Comparison of ENCODE assay signal across 13 mouse cellular contexts in genomic region chr7:142575971-142576370, GRCm38 (mm10). TPM values are rescaled to one million over a fixed set of nuclear protein-coding genes. Genes with fewer than 3 reads are reported as not detected.
DNase-seq lines count a peak whose midpoint lies in the region; ATAC-seq and TF ChIP-seq lines count a peak whose summit lies in the region.
"Had no signal": no experiment of that assay in that cellular context is flagged by ENCODE, and none has a peak within 500 bp of the region (broad histone marks: within the 10 kb centered on the region; RNA-seq: fewer than 3 reads in every experiment).

No protein-coding gene starts in this region.

- ATAC-seq in heart, embryonic 13.5 days (ENCODE audit: extremely low read depth, insufficient number of reproducible peaks, low FRiP score, low TSS enrichment), result no peak
- ATAC-seq in lung, embryonic 16.5 days (ENCODE audit: low read depth), result no peak
- no peak for ATAC-seq in lung, postnatal 0 days
- no peak for ATAC-seq in liver, embryonic 12.5 days
- ATAC-seq: CD4-positive, CD25-positive, alpha-beta regulatory T cell, adult 4 months; forebrain, postnatal 0 days; midbrain, embryonic 16.5 days had no signal

- H3K9me3 ChIP-seq in heart, embryonic 13.5 days, result peaks cover 12% of the 10 kb centered on the region
- peaks cover 10% of the 10 kb centered on the region for H3K9me3 ChIP-seq in lung, embryonic 16.5 days (ENCODE audit: control insufficient read depth, low read length)
- no peaks in the 10 kb centered on the region for H3K9me3 ChIP-seq in lung, postnatal 0 days (ENCODE audit: low read length)
- peaks cover 16% of the 10 kb centered on the region; the same call in 1 of the 2 replicates for H3K9me3 ChIP-seq in liver, embryonic 12.5 days (replicated peaks)
- H3K9me3 ChIP-seq: hindbrain, embryonic 15.5 days had no signal

- H3K36me3 ChIP-seq in heart, embryonic 13.5 days, result peaks cover 9% of the 10 kb centered on the region
- no peaks in the 10 kb centered on the region for H3K36me3 ChIP-seq in heart, adult 2 months (ENCODE audit: control insufficient read depth, insufficient read depth, low read length)
- H3K36me3 ChIP-seq in lung, embryonic 16.5 days (ENCODE audit: control insufficient read depth, insufficient read depth, low read length), result no peaks in the 10 kb centered on the region
- H3K36me3 ChIP-seq in lung, postnatal 0 days (ENCODE audit: insufficient read depth, low read length), result no peaks in the 10 kb centered on the region
- no peaks in the 10 kb centered on the region for H3K36me3 ChIP-seq in liver, embryonic 12.5 days
- H3K36me3 ChIP-seq: hindbrain, embryonic 15.5 days had no signal

- WGBS in heart, embryonic 13.5 days, result 70% methylated on average over 5 of the region's 5 CpGs
- 72% methylated on average over 5 of the region's 5 CpGs for WGBS in heart, adult 2 months
- 46% methylated on average over 5 of the region's 5 CpGs for WGBS in lung, embryonic 16.5 days
- WGBS in lung, postnatal 0 days, result 60% methylated on average over 5 of the region's 5 CpGs
- WGBS in liver, embryonic 12.5 days (ENCODE audit: insufficient replicate concordance), result 62% methylated on average over 5 of the region's 5 CpGs

- TF ChIP-seq CTCF in heart, adult 2 months (IDR thresholded peaks at IDR 0.05), result no peak
- TF ChIP-seq CTCF in lung, postnatal 0 days (IDR thresholded peaks at IDR 0.05), result no peak

- intact Hi-C loops in heart, adult 2 months (cut with DNase I), result no loop called here

- H3K27ac ChIP-seq in heart, embryonic 13.5 days (replicated peaks), result peak overlapping the region; percentile 94
- H3K27ac ChIP-seq in heart, adult 2 months, result no peak overlapping the region
- peak overlapping the region; percentile 90 for H3K27ac ChIP-seq in lung, embryonic 16.5 days (ENCODE audit: low read length)
- H3K27ac ChIP-seq in lung, postnatal 0 days (ENCODE audit: low read length), result no peak overlapping the region
- H3K27ac ChIP-seq in liver, embryonic 12.5 days, result peak overlapping the region; percentile 80
- H3K27ac ChIP-seq: hindbrain, embryonic 15.5 days had no signal

- no peaks in the 10 kb centered on the region for H3K79me2 ChIP-seq in heart, adult 2 months (replicated peaks; ENCODE audit: control insufficient read depth, insufficient read depth, low read length)

- peak overlapping the region; percentile 90 for H3K9ac ChIP-seq in heart, embryonic 13.5 days
- H3K9ac ChIP-seq in heart, adult 2 months (ENCODE audit: low read depth, low read length), result no peak overlapping the region
- peak overlapping the region; percentile 72 for H3K9ac ChIP-seq in lung, embryonic 16.5 days (ENCODE audit: low read length)
- H3K9ac ChIP-seq in lung, postnatal 0 days (replicated peaks; ENCODE audit: low read depth), result no peak overlapping the region
- H3K9ac ChIP-seq in liver, embryonic 12.5 days, result peak overlapping the region; percentile 66; the same call in 1 of the 2 replicates
- H3K9ac ChIP-seq: forebrain, postnatal 0 days; hindbrain, embryonic 15.5 days had no signal

- no peaks in the 10 kb centered on the region for H3K27me3 ChIP-seq in heart, embryonic 13.5 days (replicated peaks)
- H3K27me3 ChIP-seq in heart, adult 2 months (ENCODE audit: control insufficient read depth, insufficient read depth, low read length), result no peaks in the 10 kb centered on the region
- no peaks in the 10 kb centered on the region for H3K27me3 ChIP-seq in lung, embryonic 16.5 days (ENCODE audit: control insufficient read depth, insufficient read depth, low read depth, low read length)
- no peaks in the 10 kb centered on the region for H3K27me3 ChIP-seq in lung, postnatal 0 days (replicated peaks; ENCODE audit: insufficient read depth, low read length)
- H3K27me3 ChIP-seq in liver, embryonic 12.5 days (replicated peaks), result peaks cover 9% of the 10 kb centered on the region; the same call in 1 of the 2 replicates
- H3K27me3 ChIP-seq: hindbrain, embryonic 15.5 days had no signal

- TF ChIP-seq POLR2A in heart, adult 2 months (IDR thresholded peaks at IDR 0.05; ENCODE audit: insufficient read depth, low read depth, low read length), result no peak

- no peak for DNase-seq in heart, adult 2 months
- DNase-seq in lung, postnatal 0 days (ENCODE audit: low spot score), result no peak
- DNase-seq in testis, postnatal 10 days (ENCODE audit: low spot score), result no peak
- DNase-seq in gastrocnemius, adult 8-10 months (ENCODE audit: low spot score in 2 of 2), result no peak
- no peak for DNase-seq in cerebellum, postnatal 10 days
- DNase-seq: forebrain, postnatal 0 days; retina, postnatal 1 day had no signal

- peaks cover 71% of the 10 kb centered on the region for H3K4me1 ChIP-seq in heart, embryonic 13.5 days
- no peaks in the 10 kb centered on the region for H3K4me1 ChIP-seq in heart, adult 2 months (ENCODE audit: control insufficient read depth, insufficient read depth, low read length)
- H3K4me1 ChIP-seq in lung, embryonic 16.5 days (replicated peaks; ENCODE audit: control insufficient read depth, insufficient read depth, low read length), result peaks cover 55% of the 10 kb centered on the region
- peaks cover 3% of the 10 kb centered on the region; the same call in 1 of the 2 replicates for H3K4me1 ChIP-seq in lung, postnatal 0 days (ENCODE audit: insufficient read depth, low read depth, low read length)
- peaks cover 62% of the 10 kb centered on the region for H3K4me1 ChIP-seq in liver, embryonic 12.5 days
- H3K4me1 ChIP-seq: hindbrain, embryonic 15.5 days had no signal

- peak overlapping the region; percentile 68 for H3K4me2 ChIP-seq in heart, embryonic 13.5 days
- peak overlapping the region; percentile 57 for H3K4me2 ChIP-seq in lung, embryonic 16.5 days (ENCODE audit: low read depth, low read length)
- H3K4me2 ChIP-seq in lung, postnatal 0 days (replicated peaks; ENCODE audit: low read depth, low read length), result no peak overlapping the region
- peak overlapping the region; percentile 66 for H3K4me2 ChIP-seq in liver, embryonic 12.5 days
- H3K4me2 ChIP-seq: hindbrain, embryonic 15.5 days had no signal

- peak overlapping the region; percentile 62 for H3K4me3 ChIP-seq in heart, embryonic 13.5 days
- H3K4me3 ChIP-seq in heart, adult 2 months, result no peak overlapping the region
- H3K4me3 ChIP-seq in lung, embryonic 16.5 days (ENCODE audit: low read length), result peak overlapping the region; percentile 53
- H3K4me3 ChIP-seq in lung, postnatal 0 days (ENCODE audit: low read depth, low read length), result no peak overlapping the region
- peak overlapping the region; percentile 49 for H3K4me3 ChIP-seq in liver, embryonic 12.5 days
- H3K4me3 ChIP-seq: hindbrain, embryonic 15.5 days had no signal

- TF ChIP-seq EP300 in heart, adult 2 months (IDR thresholded peaks at IDR 0.05; ENCODE audit: insufficient read depth, low read depth, low read length), result no peak
- TF ChIP-seq EP300 in lung, postnatal 0 days (IDR thresholded peaks at IDR 0.05), result no peak

RNA-seq across cellular contexts. Expression of gene Mrpl23, which starts 43.5 kb away (rescaled TPM):
- 15.6 and 17.7 TPM in 2 replicates for polyA plus RNA-seq in heart, embryonic 13.5 days (2015; fragmentation: Nextera tagmentation; extraction: Ambion mirVana)
- 1 to 10 TPM in 1 of 2 experiments, under 1 TPM in 1; 0.89 to 2.1 TPM for total RNA-seq in heart, adult 2 months (2021)
- 12.8 and 18.0 TPM in 2 replicates for polyA plus RNA-seq in heart, adult 2 months (2012; rRNA removed)
- polyA plus RNA-seq in lung, embryonic 16.5 days (2015; fragmentation: Nextera tagmentation; extraction: Ambion mirVana), result 17.2 and 22.4 TPM in 2 replicates
- 15.2 and 15.7 TPM in 2 replicates for polyA plus RNA-seq in lung, postnatal 0 days (2015; fragmentation: Nextera tagmentation; extraction: Ambion mirVana)
- 10.4 and 14.4 TPM in 2 replicates for polyA plus RNA-seq in liver, embryonic 12.5 days (2016; fragmentation: Nextera tagmentation; extraction: Ambion mirVana)
- total RNA-seq in gastrocnemius, adult 8-10 months (2022), result 1 to 10 TPM; 1.0 to 5.1 (median 3.1) TPM

Comparison
In these comparisons a context has a peak if more than half of its experiments do, and no peak if none do; other contexts are left out.
1. H3K27ac ChIP-seq: peak in heart, embryonic 13.5 days (single experiment), lung, embryonic 16.5 days (single experiment) and liver, embryonic 12.5 days (single experiment); none in heart, adult 2 months (single experiment) and lung, postnatal 0 days (single experiment).
2. H3K4me3 ChIP-seq: peak in heart, embryonic 13.5 days (single experiment), lung, embryonic 16.5 days (single experiment) and liver, embryonic 12.5 days (single experiment); none in heart, adult 2 months (single experiment) and lung, postnatal 0 days (single experiment).
3. H3K9ac ChIP-seq: peak in heart, embryonic 13.5 days (single experiment), lung, embryonic 16.5 days (single experiment) and liver, embryonic 12.5 days (single experiment); none in heart, adult 2 months (single experiment) and lung, postnatal 0 days (single experiment).